Mouse (Mus musculus): ENCODE results near the gene Adam23. TPM values are rescaled to one million over a fixed set of nuclear protein-coding genes. Genes with fewer than 3 reads are reported as not detected.
"Not testable (repeated sequence)": the region's sequence is repeated elsewhere in the genome, so short reads cannot be mapped to it uniquely, and the experiment has no call there.

Gene Adam23
- total RNA-seq, 2 experiments from 2014 or later = 151 to 154 TPM

DNA sequence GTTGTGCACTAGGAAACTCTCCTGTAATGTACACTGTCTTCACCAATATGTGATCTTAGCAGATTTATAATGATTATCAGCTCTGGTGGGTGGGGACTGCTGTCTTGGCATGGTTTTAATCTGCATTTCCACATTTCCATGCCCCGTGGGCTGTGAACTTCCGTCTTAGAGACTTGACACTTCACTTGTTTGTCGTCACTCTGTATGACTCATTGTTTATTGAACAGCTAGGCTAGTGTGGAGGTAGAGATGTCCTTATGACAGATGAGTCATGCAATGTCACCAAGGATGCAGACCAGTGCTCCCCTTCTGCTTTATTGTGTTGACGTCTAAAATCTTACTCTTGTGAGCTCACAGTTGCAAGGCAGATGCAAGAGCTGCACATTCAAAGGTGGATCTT lies 121.3 kb downstream of the Adam23 start:
- DNase-seq (ENCODE audit: low spot score in 2 of 2) = no peak
- intact Hi-C loops (cut with DNase I) = no loop called here

DNA sequence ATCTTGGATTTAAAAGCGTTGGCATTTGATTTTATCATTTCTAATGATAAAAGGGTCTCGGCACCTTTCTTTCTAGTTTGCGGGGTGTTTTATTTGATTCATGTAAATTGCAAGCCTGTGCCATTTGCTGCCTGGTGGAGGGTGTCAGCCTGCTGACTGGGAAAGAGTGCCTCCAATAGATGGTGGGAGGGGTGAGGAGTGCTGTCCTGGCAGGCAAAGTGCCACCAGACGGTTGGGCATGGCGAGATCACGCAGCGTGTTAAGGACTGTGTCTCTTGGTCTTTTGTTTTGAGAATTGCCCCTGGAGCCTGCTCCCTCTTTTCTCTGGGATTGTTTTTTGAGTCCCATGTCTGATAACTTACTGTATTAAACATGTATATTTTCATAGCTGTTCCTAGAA lies 126.5 kb downstream of the Adam23 start:
- intact Hi-C loops (cut with DNase I) = no loop called here
- DNase-seq (ENCODE audit: low spot score in 2 of 2) = no peak

DNA sequence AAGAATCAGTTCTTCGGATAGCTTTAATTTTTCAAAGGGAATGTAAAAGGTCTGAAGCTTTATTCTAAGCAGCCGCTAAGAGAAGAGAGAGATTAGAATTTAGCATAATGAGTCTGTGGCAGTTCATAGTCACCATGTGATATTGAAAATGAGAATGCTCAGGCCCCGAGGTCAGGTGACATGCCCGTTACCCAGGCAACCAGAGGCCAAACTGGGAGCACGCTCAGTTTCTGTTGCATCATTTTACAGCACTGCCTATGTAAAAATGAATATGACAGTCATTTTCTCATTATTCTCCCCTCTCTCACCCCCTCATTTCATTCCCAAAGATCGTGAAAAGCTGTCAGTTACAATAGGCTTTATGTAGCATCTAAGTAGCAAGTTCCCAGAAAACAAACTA lies 127.7 kb downstream of the Adam23 start:
- DNase-seq (ENCODE audit: low spot score in 2 of 2) = no peak
- intact Hi-C loops (cut with DNase I) = no loop called here

DNA sequence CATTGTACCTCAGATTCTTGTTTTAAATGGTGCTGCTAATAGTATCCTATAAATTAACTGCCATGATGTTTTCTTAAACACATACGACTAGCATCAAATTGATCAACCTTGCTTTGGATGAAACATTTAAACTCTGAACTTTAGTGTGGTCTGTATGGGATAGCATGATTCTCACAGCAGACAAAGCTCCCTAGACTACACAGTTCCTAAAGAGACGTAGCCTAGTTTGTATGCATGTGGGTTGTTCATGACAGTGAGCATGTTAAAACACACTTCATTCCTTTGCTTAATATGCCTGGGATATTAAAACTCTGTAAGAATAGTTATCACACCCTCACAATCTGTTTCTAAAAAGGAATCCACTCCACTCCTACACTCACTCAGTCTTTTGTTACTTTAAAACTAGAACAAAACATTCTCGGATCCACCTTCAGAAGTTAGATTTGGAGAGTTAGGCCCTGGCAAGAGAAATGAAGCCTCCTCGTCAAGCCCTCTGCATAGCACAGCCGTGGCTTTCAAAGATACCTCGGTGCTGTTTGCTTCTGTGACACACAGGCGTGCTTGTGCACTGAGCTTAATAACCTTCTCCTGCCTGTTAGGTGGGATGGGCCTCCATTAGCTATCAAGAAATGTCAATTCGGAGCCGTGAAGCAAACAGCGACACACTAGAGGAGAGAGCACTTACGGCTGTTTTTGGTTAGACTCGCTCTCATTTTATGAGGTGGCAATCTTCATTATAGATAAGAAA lies 128.3 kb downstream of the Adam23 start:
- DNase-seq (ENCODE audit: low spot score in 2 of 2) = peak in 1 of 2 experiments; percentile 30
- intact Hi-C loops (cut with DNase I) = no loop called here

DNA sequence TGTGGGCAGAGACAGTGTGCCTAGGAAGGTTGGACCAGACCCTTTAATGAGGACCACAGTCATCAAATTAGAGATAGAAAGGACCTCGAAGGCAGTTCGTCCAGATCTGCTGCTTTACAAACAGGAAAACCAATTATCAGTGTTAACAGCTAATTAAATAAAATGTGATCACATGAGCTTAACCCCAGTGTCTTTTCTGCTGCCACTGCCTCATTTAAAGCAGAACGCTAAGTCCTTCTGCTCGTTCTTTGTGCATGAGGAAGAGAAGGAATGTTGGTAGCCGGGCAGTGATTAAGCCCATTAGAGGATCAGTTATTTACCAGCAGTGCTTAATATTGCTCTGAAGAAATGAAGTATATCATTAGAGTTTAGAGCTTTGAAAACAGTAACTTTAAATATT lies 131.1 kb downstream of the Adam23 start:
- DNase-seq (ENCODE audit: low spot score in 2 of 2) = no peak
- intact Hi-C loops (cut with DNase I) = no loop called here

DNA sequence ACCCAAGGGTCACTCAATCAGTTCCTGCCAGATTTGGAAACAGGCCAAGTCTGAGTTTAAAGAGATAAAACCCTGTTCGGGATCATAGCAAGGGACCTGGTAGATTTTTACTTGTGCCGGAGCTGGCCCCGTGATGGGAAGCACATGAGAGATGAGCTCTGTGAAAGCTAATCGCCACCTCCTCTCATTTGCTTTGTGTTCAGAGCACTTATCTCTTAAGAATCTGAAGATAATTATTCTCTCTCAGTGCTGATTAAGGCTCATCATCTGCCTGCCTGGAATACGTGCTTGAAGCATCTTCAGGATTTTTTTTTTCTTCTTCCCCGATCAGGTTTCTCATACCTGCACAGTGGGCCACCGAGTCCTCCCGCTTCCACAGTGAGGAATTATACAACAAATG lies 133.5 kb downstream of the Adam23 start:
- DNase-seq (ENCODE audit: low spot score in 2 of 2) = no peak
- intact Hi-C loops (cut with DNase I) = no loop called here

DNA sequence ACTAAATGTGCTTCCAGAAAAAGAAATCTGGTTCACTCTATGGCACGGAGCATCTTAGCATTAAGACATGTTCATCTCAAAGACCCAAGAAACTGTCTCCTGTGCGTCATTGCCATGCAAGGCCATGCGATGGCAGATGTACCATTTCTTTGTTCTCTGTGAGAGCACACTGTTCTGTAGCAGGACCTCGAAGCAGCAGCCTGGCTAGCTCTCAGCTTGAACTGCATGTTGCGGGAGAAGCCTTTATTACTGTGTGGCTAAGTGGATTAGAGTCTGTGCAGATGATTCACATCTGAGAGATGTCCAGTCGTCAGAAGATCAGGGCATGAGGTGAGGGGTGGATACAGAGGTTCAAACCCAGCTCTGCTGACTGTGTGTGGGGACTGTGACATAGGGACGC lies 141.2 kb downstream of the Adam23 start:
- intact Hi-C loops (cut with DNase I) = no loop called here

DNA sequence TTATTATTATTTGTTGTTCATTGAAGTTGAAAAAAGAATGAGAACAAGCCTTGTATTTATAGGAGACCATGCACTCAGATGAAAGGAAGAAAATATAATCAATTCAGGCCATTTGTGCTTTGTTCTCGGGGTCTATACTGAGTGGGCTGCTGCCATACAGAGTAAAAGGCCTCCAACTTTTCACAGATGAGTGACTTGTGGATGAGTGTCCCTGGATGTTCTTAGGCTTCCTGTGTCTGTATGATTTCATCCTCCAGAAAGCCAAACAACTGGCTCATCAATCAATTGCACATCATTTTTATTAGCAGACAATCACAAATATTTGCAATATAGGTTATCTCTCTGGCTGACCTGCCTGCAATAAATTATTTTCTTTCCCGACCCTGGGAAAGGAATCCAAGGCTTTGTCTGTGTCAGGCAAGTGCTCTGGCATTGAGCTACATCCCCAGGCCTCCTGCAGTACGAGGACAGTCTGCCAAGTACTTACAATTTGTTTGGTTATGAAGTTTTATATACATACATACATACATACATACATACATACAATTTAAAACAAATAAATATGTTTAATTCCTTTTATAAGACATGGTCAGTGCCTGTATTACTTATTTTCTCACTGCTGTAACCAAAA lies 158.3 kb downstream of the Adam23 start:
- DNase-seq (ENCODE audit: low spot score in 2 of 2) = no peak
- intact Hi-C loops (cut with DNase I) = no loop called here

More for the DNA sequence above, 141.2 kb downstream of the Adam23 start:
- DNase-seq (ENCODE audit: low spot score in 2 of 2) = no peak

DNA sequence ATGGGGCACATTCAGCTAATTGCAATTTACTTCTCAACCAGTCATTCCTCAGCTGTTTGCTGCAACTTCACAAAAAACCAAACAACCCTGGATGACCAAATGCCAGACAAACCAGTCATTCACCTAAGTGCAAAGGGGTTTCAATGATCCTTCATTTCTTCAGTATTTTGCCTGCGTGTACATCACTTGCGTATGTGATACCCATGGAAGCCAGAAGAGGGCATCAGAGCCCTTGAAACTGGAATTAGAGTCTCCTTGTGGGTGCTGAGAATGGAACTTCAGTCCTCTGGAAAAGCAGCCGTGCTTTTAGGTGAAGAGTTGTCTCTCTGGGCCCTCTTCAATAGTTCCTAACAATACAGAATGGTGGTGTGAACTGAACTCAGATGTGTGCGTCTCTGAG lies 163.9 kb downstream of the Adam23 start:
- intact Hi-C loops (cut with DNase I) = no loop called here
- no peak for DNase-seq (ENCODE audit: low spot score in 2 of 2)

DNA sequence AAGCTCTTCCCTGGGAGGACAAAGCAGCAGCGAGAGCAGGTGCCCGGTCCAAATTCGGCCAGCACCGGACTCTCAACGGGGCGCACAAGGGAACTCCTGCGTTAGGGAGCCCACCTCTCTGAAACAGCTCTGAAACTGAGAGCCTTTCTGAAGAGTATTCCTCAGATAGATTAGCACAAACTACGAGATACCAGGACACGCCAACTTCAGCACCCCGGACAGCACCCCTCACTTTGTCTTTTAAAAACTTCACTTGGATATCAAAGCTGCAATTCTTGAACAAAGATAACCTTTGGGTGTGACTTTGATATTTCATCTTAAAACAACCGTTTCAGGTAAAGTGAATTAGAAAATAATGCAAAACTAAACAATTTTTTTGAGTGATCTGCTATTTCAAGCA lies 168.9 kb downstream of the Adam23 start:
- no peak for DNase-seq (ENCODE audit: low spot score in 2 of 2)
- intact Hi-C loops (cut with DNase I) = no loop called here

DNA sequence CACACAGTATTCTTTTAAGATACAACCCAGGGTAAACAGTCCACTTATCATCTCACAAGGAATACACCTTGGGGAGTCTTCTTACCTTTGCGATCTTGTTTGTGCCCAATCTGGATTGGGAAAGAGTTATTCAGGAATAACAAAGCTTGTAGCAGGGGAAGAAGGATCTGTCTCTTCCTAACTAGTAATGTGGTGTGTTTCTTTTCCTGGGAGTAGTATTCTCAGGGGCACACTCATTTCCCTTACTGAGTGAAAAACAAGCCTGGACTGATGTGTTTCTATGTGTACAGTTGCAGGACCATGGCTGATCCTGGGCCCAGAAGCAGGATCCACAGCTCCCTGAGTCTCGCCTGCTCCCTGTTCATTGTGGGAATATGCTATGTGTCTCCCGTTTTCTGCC lies 170.0 kb downstream of the Adam23 start, which contains the start of gene Gm39653:
Gene Gm39653 (plus strand): TSS at position 301 of the 400 bp plus-strand sequence.
- intact Hi-C loops (cut with DNase I) = no loop called here
- no peak for DNase-seq (ENCODE audit: low spot score in 2 of 2)

DNA sequence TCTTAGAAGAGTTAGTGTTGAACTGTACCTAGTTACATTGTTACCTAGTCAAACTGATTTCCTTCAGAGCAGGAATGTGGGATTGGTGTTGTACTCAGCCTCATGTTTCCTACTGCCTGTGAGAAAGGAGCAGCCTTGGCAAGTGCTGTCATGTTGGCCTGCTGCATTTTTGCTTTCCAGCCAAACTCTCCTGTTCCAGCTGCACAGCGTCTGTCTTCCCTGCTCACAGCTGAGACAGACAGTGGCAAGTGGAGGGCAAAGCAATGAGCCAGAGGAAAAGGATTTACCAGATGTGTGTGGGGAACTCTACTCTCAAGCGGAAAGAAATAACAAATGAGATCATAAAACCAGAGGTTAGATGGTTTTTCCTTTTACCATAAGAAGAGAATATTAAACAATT lies 182.5 kb downstream of the Adam23 start:
- no peak for DNase-seq (ENCODE audit: low spot score in 2 of 2)
- intact Hi-C loops (cut with DNase I) = no loop called here

DNA sequence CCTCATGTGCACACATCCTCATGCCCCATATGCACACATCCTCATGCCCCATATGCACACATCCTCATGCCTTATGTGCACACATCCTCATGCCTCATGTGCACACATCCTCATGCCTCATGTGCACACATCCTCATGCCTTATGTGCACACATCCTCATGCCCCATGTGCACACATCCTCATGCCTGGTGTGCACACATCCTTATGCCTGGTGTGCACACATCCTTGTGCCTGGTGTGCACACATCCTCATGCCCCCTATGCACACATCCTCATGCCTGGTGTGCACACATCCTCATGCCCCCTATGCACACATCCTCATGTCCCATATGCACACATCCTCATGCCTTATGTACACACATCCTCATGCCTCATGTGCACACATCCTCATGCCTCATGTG lies 184.7 kb downstream of the Adam23 start:
- intact Hi-C loops (cut with DNase I); DNase-seq (ENCODE audit: low spot score in 2 of 2): not testable (repeated sequence)

DNA sequence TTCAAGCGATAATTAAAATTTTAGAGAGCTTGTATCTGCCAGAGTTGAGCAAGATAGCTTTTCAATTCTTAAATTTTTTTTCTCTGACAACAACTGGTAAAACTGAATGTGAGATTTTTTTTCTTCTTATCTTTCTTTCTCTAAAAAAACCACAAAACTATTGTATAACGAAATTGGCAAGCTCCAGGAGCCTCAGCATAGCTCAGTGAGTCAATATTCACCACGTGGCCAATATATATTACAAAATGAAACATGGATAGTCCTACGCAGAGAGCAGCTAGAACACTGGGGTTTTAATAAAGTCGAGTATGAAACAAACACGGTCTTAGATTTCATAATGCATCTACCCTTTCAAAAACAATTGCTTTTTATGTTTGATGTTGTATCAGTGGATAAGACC lies 194.2 kb downstream of the Adam23 start:
- no peak for DNase-seq (ENCODE audit: low spot score in 2 of 2)
- intact Hi-C loops (cut with DNase I) = no loop called here

Other genes starting within 250 kb of the Adam23 start
- under 1 TPM; 0.37 to 0.86 TPM for gene Gpr1, start 231.3 kb upstream of the Adam23 start, total RNA-seq (2021)
- gene Zdbf2, start 172.6 kb upstream of the Adam23 start, total RNA-seq (2021) = 10 to 100 TPM; 16.1 to 20.9 TPM
- under 1 TPM in 1 of 2 experiments, not detected in 1; 0.86 TPM for gene Gm39653, start 170.1 kb downstream of the Adam23 start, total RNA-seq (2021)
- under 1 TPM in 1 of 2 experiments, not detected in 1; 0.20 TPM for gene Dytn, start 241.0 kb downstream of the Adam23 start, total RNA-seq (2021)